Mouse (Mus musculus) kidney, embryonic 16.5 days (tissue): ENCODE data around the gene Rnf144b. TPM values are rescaled to one million over a fixed set of nuclear protein-coding genes. Genes with fewer than 3 reads are reported as not detected.

Experiments
- ATAC-seq: fragments of 200-750 bp; cut with Nextera tagmentation; 2 replicates; pipeline ENCODE4 v1.8.0; 2017; ENCODE audit warnings: moderate TSS enrichment; ENCODE audit not compliant: low FRiP score, low TSS enrichment
- H3K27ac ChIP-seq: fragments of 300-500 bp; sonication (generic); 2 replicates; pipeline ENCODE4 v1.5.1; 2014; ENCODE audit warnings: low read length
- H3K27me3 ChIP-seq: fragments of 300-500 bp; sonication (generic); 2 replicates; pipeline ENCODE4 v1.6.1; 2014; ENCODE audit warnings: low read length, control low read depth, mixed read lengths; ENCODE audit not compliant: insufficient read depth
- H3K36me3 ChIP-seq: fragments of 300-500 bp; sonication (generic); 2 replicates; pipeline ENCODE4 v1.6.1; 2014; ENCODE audit warnings: low read length, control low read depth, mixed read lengths; ENCODE audit not compliant: insufficient read depth
- H3K4me1 ChIP-seq: fragments of 300-500 bp; sonication (generic); 2 replicates; pipeline ENCODE4 v1.6.1; 2014; ENCODE audit warnings: low read length, control low read depth, mixed read lengths; ENCODE audit not compliant: insufficient read depth
- H3K4me2 ChIP-seq: fragments of 300-500 bp; sonication (generic); replicated peaks from 2 replicates; pipeline ENCODE4 v1.6.1; 2014; ENCODE audit warnings: low read depth, low read length
- H3K4me3 ChIP-seq: fragments of 300-500 bp; sonication (generic); 2 replicates; pipeline ENCODE4 v1.5.1; 2014; ENCODE audit warnings: mild to moderate bottlenecking, low read length
- H3K9ac ChIP-seq: fragments of 300-500 bp; sonication (generic); replicated peaks from 2 replicates; pipeline ENCODE4 v1.6.1; 2014; ENCODE audit warnings: low read length
- H3K9me3 ChIP-seq: fragments of 300-500 bp; sonication (generic); 2 replicates; pipeline ENCODE4 v1.6.1; 2016; ENCODE audit warnings: low read length, control low read depth
- WGBS: fragments of 180-500 bp; shearing (Covaris S2); extraction: QIAGEN DNeasy Blood & Tissue Kit; methylation state at CpG from one replicate; pipeline ENCODE4 v1.1.7; 2014; 5-methylcytosine and 5-hydroxymethylcytosine counted together
- polyA plus RNA-seq: library from polyadenylated mRNA; unstranded; fragments of >200 nt; fragmentation: Nextera tagmentation; extraction: Ambion mirVana; gene quantifications from 2 replicates; pipeline ENCODE4 v1.2.1, GENCODE M21; 2015

Gene Rnf144b
- polyA plus RNA-seq, 1 experiment from 2014 or later: 1.0 TPM

- ATAC-seq: no peak
- Histone ChIP-seq H3K27me3 (no peaks in the 10 kb centered on the region), H3K4me2 (no peak overlapping the region), H3K4me3 (no peak overlapping the region), H3K27ac (no peak overlapping the region), H3K9me3 (no peaks in the 10 kb centered on the region), H3K9ac (no peak overlapping the region), H3K4me1 (peaks cover 8% of the 10 kb centered on the region; the same call in 1 of the 2 replicates), H3K36me3 (no peaks in the 10 kb centered on the region)
- 81% methylated on average over 18 of the region's 18 CpGs for WGBS
These were observed 101.4 kb downstream of the Rnf144b start for GRCm38 (mm10) chr13:47223576-47224538.

GRCm38 (mm10) chr13:47224648-47225323 lies 102.3 kb downstream of the Rnf144b start:
- no peak overlapping the region for H3K4me3 ChIP-seq
- 19% methylated on average over 14 of the region's 14 CpGs for WGBS
- H3K4me2 ChIP-seq: no peak overlapping the region
- ATAC-seq: peak; percentile 54
- no peaks in the 10 kb centered on the region for H3K36me3 ChIP-seq
- H3K27me3 ChIP-seq: no peaks in the 10 kb centered on the region
- H3K27ac ChIP-seq: no peak overlapping the region
- peaks cover 8% of the 10 kb centered on the region; the same call in 1 of the 2 replicates for H3K4me1 ChIP-seq
- no peak overlapping the region; the same call in 1 of the 2 replicates for H3K9ac ChIP-seq
- no peaks in the 10 kb centered on the region for H3K9me3 ChIP-seq

- Histone ChIP-seq H3K9ac (no peak overlapping the region), H3K27ac (no peak overlapping the region), H3K27me3 (no peaks in the 10 kb centered on the region), H3K4me3 (no peak overlapping the region), H3K9me3 (no peaks in the 10 kb centered on the region), H3K36me3 (no peaks in the 10 kb centered on the region), H3K4me1 (peaks cover 8% of the 10 kb centered on the region; the same call in 1 of the 2 replicates), H3K4me2 (no peak overlapping the region)
- no peak for ATAC-seq
- WGBS: 90% methylated on average over 3 of the region's 3 CpGs
These were observed 102.9 kb downstream of the Rnf144b start for GRCm38 (mm10) chr13:47225324-47225697.

GRCm38 (mm10) chr13:47225802-47226201 lies 103.3 kb downstream of the Rnf144b start:
- no peak overlapping the region for H3K4me3 ChIP-seq
- H3K27me3 ChIP-seq: no peaks in the 10 kb centered on the region
- no peak overlapping the region for H3K4me2 ChIP-seq
- H3K4me1 ChIP-seq: peaks cover 8% of the 10 kb centered on the region; the same call in 1 of the 2 replicates
- H3K27ac ChIP-seq: no peak overlapping the region
- no peak for ATAC-seq
- H3K9me3 ChIP-seq: no peaks in the 10 kb centered on the region
- no peaks in the 10 kb centered on the region for H3K36me3 ChIP-seq
- no peak overlapping the region for H3K9ac ChIP-seq
- WGBS: 87% methylated on average over 9 of the region's 9 CpGs

- ATAC-seq: no peak
- 97% methylated on average over 5 of the region's 5 CpGs for WGBS
These were observed 104.1 kb downstream of the Rnf144b start for GRCm38 (mm10) chr13:47226521-47226920.

GRCm38 (mm10) chr13:47228201-47228600 lies 105.7 kb downstream of the Rnf144b start:
- WGBS: 89% methylated on average over 8 of the region's 8 CpGs

More at GRCm38 (mm10) chr13:47226521-47226920, 104.1 kb downstream of the Rnf144b start:
- H3K4me3 ChIP-seq: no peak overlapping the region
- peaks cover 8% of the 10 kb centered on the region; the same call in 1 of the 2 replicates for H3K4me1 ChIP-seq
- H3K27ac ChIP-seq: no peak overlapping the region
- H3K27me3 ChIP-seq: no peaks in the 10 kb centered on the region
- no peaks in the 10 kb centered on the region for H3K9me3 ChIP-seq
- H3K9ac ChIP-seq: no peak overlapping the region
- H3K36me3 ChIP-seq: no peaks in the 10 kb centered on the region
- H3K4me2 ChIP-seq: no peak overlapping the region

GRCm38 (mm10) chr13:47228626-47229190 lies 106.3 kb downstream of the Rnf144b start:
- no peak for ATAC-seq
- WGBS: 86% methylated on average over 12 of the region's 12 CpGs
- Histone ChIP-seq H3K9me3 (no peaks in the 10 kb centered on the region), H3K9ac (no peak overlapping the region), H3K4me2 (no peak overlapping the region), H3K4me3 (no peak overlapping the region), H3K36me3 (no peaks in the 10 kb centered on the region), H3K27me3 (no peaks in the 10 kb centered on the region), H3K4me1 (peaks cover 8% of the 10 kb centered on the region; the same call in 1 of the 2 replicates), H3K27ac (no peak overlapping the region)

More at GRCm38 (mm10) chr13:47228201-47228600, 105.7 kb downstream of the Rnf144b start:
- no peaks in the 10 kb centered on the region for H3K9me3 ChIP-seq
- H3K27me3 ChIP-seq: no peaks in the 10 kb centered on the region
- H3K4me3 ChIP-seq: no peak overlapping the region
- no peaks in the 10 kb centered on the region for H3K36me3 ChIP-seq
- no peak overlapping the region for H3K4me2 ChIP-seq
- H3K27ac ChIP-seq: no peak overlapping the region
- no peak overlapping the region for H3K9ac ChIP-seq
- no peak for ATAC-seq
- peaks cover 8% of the 10 kb centered on the region; the same call in 1 of the 2 replicates for H3K4me1 ChIP-seq

GRCm38 (mm10) chr13:47232163-47232562 lies 109.7 kb downstream of the Rnf144b start:
- no peak for ATAC-seq
- H3K27me3 ChIP-seq: no peaks in the 10 kb centered on the region
- no peak overlapping the region for H3K4me2 ChIP-seq
- H3K27ac ChIP-seq: no peak overlapping the region
- no peaks in the 10 kb centered on the region for H3K9me3 ChIP-seq
- no peak overlapping the region for H3K4me3 ChIP-seq
- H3K4me1 ChIP-seq: no peaks in the 10 kb centered on the region
- H3K36me3 ChIP-seq: no peaks in the 10 kb centered on the region
- no peak overlapping the region for H3K9ac ChIP-seq
- 82% methylated on average over 6 of the region's 6 CpGs for WGBS

GRCm38 (mm10) chr13:47237376-47237775 lies 114.9 kb downstream of the Rnf144b start:
- no peak overlapping the region for H3K4me3 ChIP-seq
- H3K9ac ChIP-seq: no peak overlapping the region
- ATAC-seq: no peak
- WGBS: 87% methylated on average over 8 of the region's 8 CpGs
- H3K9me3 ChIP-seq: no peaks in the 10 kb centered on the region
- H3K36me3 ChIP-seq: no peaks in the 10 kb centered on the region
- H3K4me1 ChIP-seq: no peaks in the 10 kb centered on the region
- no peaks in the 10 kb centered on the region for H3K27me3 ChIP-seq
- no peak overlapping the region for H3K4me2 ChIP-seq
- no peak overlapping the region for H3K27ac ChIP-seq
